Mouse (Mus musculus) hindbrain, embryonic 14.5 days (tissue): ENCODE results near the gene Bcar3. TPM values are rescaled to one million over a fixed set of nuclear protein-coding genes. Genes with fewer than 3 reads are reported as not detected.
A peak's percentile ranks its signal among the peaks of the same experiment; 100 is the strongest.

Source experiments
- ATAC-seq: fragments of 200-750 bp; cut with Nextera tagmentation; 2 replicates; pipeline ENCODE4 v1.8.0; 2017; ENCODE audit warnings: moderate number of reproducible peaks, mild to moderate bottlenecking, moderate TSS enrichment, moderate library complexity; ENCODE audit not compliant: low FRiP score
- DNase-seq: peaks from one replicate; pipeline ENCODE4 v3.0.0-alpha.2; 2015; ENCODE audit warnings: low spot score
- H3K27ac ChIP-seq: fragments of 300-500 bp; sonication (generic); 2 replicates; pipeline ENCODE4 v1.5.1; 2014; ENCODE audit warnings: mild to moderate bottlenecking, moderate library complexity
- H3K27me3 ChIP-seq: fragments of 300-500 bp; sonication (generic); 2 replicates; pipeline ENCODE4 v1.6.1; 2014; ENCODE audit warnings: mild to moderate bottlenecking, low read length, mixed read lengths; ENCODE audit not compliant: control insufficient read depth, insufficient read depth
- H3K36me3 ChIP-seq: fragments of 300-500 bp; sonication (generic); replicated peaks from 2 replicates; pipeline ENCODE4 v1.6.1; 2014; ENCODE audit not compliant: control insufficient read depth, insufficient read depth
- H3K4me1 ChIP-seq: fragments of 300-500 bp; sonication (generic); replicated peaks from 2 replicates; pipeline ENCODE4 v1.6.1; 2014; ENCODE audit warnings: antibody characterized with exemption, low read length, mixed read lengths; ENCODE audit not compliant: control insufficient read depth, insufficient read depth
- H3K4me2 ChIP-seq: fragments of 300-500 bp; sonication (generic); replicated peaks from 2 replicates; pipeline ENCODE4 v1.6.1; 2014; ENCODE audit warnings: mild to moderate bottlenecking, moderate library complexity
- H3K4me3 ChIP-seq: fragments of 300-500 bp; sonication (generic); replicated peaks from 2 replicates; pipeline ENCODE4 v1.5.1; 2014; ENCODE audit warnings: mild to moderate bottlenecking, low read length
- H3K9ac ChIP-seq: fragments of 300-500 bp; sonication (generic); 2 replicates; pipeline ENCODE4 v1.6.1; 2014
- H3K9me3 ChIP-seq: fragments of 300-500 bp; sonication (generic); 2 replicates; pipeline ENCODE4 v1.6.1; 2016; ENCODE audit warnings: low read length; ENCODE audit not compliant: control insufficient read depth
- microRNA counts: library from miRNA; unstranded; fragments of <30 nt; microRNA quantifications from one replicate; lab custom pipeline; 2016
- microRNA-seq: library from miRNA; unstranded; fragments of <30 nt; microRNA quantifications from one replicate; pipeline ENCODE4, GENCODE M21; 2016
- polyA plus RNA-seq: library from polyadenylated mRNA; unstranded; fragments of >200 nt; fragmentation: Nextera tagmentation; extraction: Ambion mirVana; gene quantifications from 2 replicates; pipeline ENCODE4 v1.2.1, GENCODE M21; 2014

Gene Bcar3
- polyA plus RNA-seq, 1 experiment from 2014 or later = 6.2 TPM

GRCm38 (mm10) chr3:122577360-122577759 lies 283.4 kb downstream of the Bcar3 start:
- peaks cover 7% of the 10 kb centered on the region; the same call in 1 of the 2 replicates for H3K36me3 ChIP-seq
- no peak for ATAC-seq
- no peak overlapping the region for H3K9ac ChIP-seq
- DNase-seq = no peak
- no peak overlapping the region for H3K27ac ChIP-seq
- no peak overlapping the region for H3K4me2 ChIP-seq
- H3K27me3 ChIP-seq = no peaks in the 10 kb centered on the region
- H3K4me1 ChIP-seq = 0 out of 2 replicates have a peak, but pooled peaks cover 5% of the 10 kb centered on the region
- H3K9me3 ChIP-seq = no peaks in the 10 kb centered on the region; the same call in 1 of the 2 replicates
- H3K4me3 ChIP-seq = no peak overlapping the region

MicroRNA genes within 50 kb of the gene (microRNA counts, 519-probe panel; counts per million panel counts)
- microRNA mmu-miR-760 (lab: Ali Mortazavi, UCI) = not detected

Small RNA genes lying within 50 kb of the gene (microRNA-seq; reads per million reads assigned to microRNA genes)
- gene Mir760 = 299 reads per million, percentile 65 among the genes with 10 or more reads in this experiment
- gene Mir7657 = not detected

Other genes starting within 250 kb of the Bcar3 start
- 4.1 and 5.1 TPM in 2 replicates for gene Abca4, start 249.7 kb upstream of the Bcar3 start, polyA plus RNA-seq
- 56.6 and 61.4 TPM in 2 replicates for gene Gclm, start 48.6 kb upstream of the Bcar3 start, polyA plus RNA-seq
- gene Dnttip2, start 19.7 kb upstream of the Bcar3 start, polyA plus RNA-seq = 47.9 and 48.3 TPM in 2 replicates